Mouse (Mus musculus) gastrocnemius, adult 18-20 months (tissue): ENCODE data around the gene Gm17018. TPM values are rescaled to one million over a fixed set of nuclear protein-coding genes. Genes with fewer than 3 reads are reported as not detected.

ENCODE experiments used
- DNase-seq: peaks from one replicate; pipeline ENCODE4 v3.0.0; 2021; ENCODE audit warnings: low spot score
- total RNA-seq, 2 experiments: library from RNA; stranded (reverse); gene quantifications; 2 replicates each; pipeline ENCODE4 v1.2.3; 2021

Gm17018 gene
- total RNA-seq, 2 experiments from 2014 or later, result 16.7 to 19.6 TPM

DNA sequence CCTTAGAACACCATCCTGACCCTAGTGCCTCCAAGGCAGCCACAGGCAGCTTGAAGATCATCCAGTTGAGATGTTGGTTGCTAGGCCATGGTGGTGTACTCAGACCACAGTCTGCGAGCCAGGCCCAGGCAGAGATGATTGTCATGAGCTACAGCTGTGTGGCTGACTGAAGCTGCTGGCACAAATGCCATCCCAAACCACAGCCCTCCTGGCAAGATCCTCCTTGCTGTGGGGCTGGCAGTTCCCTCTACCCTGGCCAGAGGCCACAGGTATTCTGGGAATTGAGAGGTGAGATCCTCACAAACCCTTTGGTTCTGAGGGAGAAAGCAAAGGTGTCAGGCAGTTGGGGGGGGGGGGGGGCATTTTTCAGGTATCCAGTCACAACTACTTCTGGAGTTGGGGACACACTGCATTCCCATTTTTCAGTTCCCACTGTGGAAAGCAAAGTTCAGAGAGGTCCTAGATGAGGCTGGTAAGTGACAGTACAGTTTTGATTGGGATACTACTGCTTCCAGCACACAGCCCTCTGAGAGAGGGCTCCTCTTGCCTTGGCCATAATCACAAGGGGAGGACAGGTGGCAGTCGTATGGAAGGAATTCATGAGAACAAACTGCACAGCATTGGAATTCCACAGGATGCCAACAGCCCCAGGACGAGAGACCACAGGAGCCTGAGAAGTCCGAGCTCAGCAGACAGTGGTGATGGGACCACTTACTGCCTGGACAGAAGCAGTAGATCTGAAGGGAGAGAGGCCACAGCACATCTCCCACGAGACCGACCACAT lies 27.3 kb downstream of the Gm17018 start:
- peak; percentile 39 for DNase-seq

GRCm38 (mm10) chr19:45589761-45590160 lies 29.3 kb downstream of the Gm17018 start:
- DNase-seq, result no peak

GRCm38 (mm10) chr19:45591704-45592103 lies 31.3 kb downstream of the Gm17018 start:
- peak; percentile 60 for DNase-seq

DNA sequence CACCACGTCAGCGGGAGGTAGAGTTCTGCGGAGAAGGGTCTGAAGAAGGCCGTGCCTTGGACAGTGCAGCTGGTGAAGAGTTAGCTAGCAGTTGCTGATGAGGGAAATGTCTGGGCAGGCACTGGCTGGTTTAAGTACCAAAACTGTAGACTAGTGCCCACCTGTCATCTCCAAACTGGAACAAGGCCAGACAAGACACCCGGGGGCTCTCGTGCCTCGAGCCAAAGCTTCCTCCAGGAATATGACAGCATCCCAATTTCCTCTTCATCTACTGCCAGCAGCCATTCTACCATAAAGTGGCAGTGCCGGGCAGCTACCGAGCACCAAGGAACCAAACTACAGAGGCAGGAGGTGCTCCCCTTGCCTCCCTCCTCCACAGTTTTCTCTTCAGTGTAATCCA lies 32.5 kb downstream of the Gm17018 start:
- DNase-seq, result no peak

- DNase-seq, result no peak
These were observed 33.7 kb downstream of the Gm17018 start for GRCm38 (mm10) chr19:45594079-45594478.

DNA sequence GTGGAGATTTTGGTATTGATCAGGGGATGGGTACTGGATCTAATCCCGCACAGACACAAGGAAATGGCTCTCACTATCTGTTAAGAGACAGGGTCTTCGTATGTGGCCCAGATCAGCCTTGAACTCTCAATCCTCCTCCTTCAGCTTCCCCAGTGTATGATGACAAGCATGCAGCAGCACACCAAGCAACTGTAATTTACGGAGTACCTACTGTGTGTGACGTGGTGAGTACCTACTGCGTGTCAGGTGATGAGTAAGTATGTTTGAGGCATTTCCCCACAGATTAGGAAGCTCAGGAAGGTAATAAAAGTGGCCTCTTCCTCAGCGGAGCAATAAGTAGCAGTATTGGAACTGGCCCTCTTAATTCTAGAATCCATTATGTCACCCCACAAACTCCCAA lies 35.1 kb downstream of the Gm17018 start:
- no peak for DNase-seq

GRCm38 (mm10) chr19:45596019-45596418 lies 35.6 kb downstream of the Gm17018 start:
- DNase-seq, result peak; percentile 47

- DNase-seq, result no peak
These were observed 36.0 kb downstream of the Gm17018 start for GRCm38 (mm10) chr19:45596434-45596833.

DNA sequence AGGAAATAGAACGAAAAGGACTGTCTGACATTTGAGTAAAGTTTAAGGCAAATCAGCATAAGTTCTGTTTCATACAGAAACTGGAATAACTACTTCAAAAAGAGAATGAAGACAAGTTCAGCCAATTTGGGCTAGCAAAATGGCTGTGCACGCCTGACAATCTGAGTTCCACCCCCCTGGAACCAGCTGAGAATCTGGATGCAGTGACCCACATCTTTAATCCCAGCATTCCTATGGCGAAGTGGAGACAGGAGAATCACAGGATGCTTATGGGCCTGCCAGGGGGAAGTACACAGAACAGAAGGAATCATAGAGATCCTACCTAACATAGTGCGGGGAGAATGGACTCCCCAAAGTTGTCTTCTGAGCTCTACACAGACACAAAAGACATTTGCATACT lies 36.7 kb downstream of the Gm17018 start:
- no peak for DNase-seq

DNA sequence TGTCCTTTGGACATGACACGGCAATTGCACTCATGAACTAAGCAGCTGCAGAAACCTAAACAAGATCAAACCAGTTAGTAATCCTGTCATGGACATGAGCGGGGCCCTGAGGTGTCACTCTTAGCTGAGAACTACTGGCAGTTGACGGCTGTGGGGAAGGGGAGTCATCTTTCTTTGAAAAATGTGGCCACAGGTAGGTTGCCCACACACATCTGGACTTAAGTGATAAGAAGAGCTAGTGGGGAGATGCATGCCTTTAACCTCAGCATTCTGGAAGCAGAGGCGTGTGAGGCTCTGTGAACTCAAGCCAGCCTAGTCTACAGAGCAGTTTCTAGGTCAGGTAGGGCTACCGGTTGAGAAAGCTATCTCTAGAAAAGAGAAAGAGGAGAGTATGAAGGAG lies 42.2 kb downstream of the Gm17018 start:
- DNase-seq, result no peak

DNA sequence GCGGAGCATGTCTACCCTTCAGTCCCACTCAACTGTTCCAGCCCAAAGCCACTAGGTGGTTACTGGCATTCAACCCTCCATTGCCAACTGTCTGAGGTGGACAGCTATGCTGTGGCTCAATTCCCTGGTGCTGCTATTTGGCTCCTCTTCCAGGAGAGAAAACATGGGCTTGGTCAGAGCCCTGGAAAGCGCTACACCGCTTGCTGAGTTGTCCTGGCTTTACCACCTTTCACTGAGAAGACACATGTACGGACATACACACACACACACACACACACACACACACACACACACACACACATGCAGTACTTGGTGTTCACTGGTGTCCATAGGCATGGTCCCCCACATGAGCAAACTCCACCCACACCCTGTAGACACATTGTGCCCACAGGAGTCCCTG lies 46.3 kb downstream of the Gm17018 start:
- DNase-seq, result no peak

DNA sequence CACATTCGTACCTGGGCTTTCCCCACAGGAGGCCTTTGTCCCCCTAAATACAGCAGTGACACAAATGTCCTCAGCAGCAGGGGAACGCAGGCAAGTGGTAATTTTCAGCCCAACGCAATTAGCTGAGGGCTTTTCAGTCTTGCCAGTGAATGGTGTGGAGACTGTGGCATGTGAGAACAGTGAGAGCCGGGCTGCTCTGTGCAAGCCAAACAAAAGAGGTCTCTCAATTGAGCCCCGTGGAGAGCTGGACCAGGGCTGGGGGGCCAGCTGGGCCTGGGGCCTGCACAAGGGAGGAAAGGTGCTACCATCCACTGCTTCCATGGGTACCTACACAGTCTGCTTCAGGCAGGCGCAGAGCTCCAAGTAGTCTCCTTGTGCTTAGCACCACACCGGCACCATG lies 47.1 kb downstream of the Gm17018 start:
- DNase-seq, result no peak

- no peak for DNase-seq
These were observed 48.4 kb downstream of the Gm17018 start for GRCm38 (mm10) chr19:45608648-45609339.

- no peak for DNase-seq
These were observed 50.4 kb downstream of the Gm17018 start for GRCm38 (mm10) chr19:45610823-45611222.

DNA sequence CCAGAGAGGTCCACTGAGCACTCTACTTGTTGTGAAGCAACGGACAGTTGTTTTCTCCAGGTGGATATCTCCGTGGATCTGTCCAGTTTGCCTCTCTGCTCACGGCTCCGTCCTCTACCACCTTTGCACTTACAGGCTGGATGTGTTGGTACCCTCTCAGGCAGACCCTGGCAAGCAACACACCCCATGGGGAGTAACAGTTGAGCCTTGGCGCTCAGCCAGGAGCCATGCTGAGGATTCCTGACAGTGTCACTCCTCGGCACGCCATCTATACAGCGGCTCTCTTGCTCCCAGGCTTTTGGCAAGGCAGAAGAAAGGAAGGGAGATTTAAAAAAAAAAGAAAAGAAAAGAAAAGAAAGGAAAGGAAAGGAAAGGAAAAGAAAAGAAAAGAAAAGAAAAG lies 54.0 kb downstream of the Gm17018 start:
- no peak for DNase-seq

- no peak for DNase-seq
These were observed 54.5 kb downstream of the Gm17018 start for GRCm38 (mm10) chr19:45614928-45615327.

DNA sequence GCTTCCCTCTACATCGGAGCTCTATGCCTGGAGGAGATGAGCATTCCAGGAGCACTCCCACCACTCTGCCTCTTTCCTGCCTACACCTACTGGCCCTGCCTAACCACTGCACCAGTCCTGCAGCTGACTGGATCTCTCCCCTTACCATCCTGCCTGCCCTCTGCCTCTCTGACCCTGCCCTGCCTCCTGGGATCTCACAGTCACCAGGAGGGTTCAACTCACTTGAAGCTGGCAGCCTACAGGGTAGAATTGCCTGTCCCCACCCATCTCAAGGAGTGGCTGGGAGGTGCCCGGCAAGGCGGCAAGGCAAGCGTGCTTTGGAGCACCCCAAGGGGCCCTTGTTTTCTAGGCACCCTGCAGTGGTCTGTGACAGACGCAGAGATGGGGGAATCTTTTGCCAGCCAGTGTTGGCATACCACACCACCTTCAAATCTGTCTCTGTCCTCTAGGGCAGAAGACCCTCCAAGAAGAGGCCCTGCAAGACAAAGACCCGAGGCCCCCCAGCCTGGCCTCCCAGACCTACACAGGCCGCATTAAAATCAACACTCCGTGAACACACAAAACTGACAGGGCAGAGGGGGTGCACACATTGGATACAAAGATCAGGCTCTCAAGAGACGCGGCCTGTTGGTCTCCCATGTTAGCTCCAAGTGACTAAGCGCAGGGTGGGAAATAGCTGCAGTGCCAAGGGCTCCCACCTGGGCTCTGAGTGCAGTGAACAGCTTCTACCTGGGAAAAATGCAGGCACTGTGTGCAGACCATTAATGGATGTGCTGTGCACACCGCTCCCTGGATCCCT lies 55.2 kb downstream of the Gm17018 start:
- no peak for DNase-seq

DNA sequence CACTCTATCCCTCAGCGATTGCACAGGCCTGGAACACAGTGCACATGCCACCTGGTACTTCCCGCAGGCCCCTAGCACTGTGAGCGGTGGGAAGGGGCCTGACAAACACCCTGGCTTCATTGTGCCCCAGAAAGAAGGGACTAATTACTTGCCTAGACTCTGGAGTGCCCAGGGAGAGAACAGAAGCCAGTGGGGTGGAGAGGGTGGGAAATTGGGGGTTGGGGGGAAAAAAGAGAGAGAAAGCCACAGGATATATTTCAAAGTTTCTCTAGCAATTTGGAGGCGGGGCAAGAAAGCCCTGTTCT lies 55.8 kb downstream of the Gm17018 start:
- no peak for DNase-seq

DNA sequence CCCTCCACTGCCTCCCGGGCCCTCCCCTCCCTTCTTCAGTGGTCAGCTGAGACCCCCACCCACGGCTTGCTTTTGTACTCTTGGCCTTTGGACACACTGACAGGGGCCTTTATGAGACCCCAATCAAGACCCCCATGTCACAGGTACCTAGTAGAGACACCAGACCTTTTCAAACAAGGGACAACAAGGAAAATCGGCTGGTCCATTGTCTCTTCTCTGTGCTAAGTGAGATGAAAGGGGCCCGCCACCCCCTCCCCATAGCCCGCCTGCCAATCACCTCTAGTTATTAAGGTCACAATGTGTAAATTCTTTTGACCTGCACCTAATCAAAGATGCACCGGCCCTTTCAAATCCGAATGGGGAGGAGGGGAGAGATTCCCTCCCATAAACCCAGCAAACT lies 56.3 kb downstream of the Gm17018 start:
- DNase-seq, result no peak

DNA sequence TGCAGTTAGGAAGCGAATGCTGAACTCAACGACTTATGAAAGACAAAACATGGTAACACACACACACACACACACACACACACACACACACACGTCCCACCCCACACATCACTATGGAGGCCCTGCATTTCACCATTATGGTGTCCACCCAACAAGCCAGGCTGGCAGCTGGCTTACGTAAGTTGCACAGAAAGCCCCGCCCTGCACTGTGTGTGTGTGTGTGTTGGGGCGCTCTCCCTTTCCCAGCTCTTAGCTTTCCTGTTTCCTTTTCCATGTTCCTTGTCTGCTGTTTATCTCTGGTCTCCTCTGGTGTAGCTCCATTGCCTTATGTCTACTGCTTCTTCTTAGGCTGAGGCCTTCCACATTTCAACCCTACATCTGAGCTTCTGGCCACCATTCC lies 57.8 kb downstream of the Gm17018 start:
- DNase-seq, result no peak

DNA sequence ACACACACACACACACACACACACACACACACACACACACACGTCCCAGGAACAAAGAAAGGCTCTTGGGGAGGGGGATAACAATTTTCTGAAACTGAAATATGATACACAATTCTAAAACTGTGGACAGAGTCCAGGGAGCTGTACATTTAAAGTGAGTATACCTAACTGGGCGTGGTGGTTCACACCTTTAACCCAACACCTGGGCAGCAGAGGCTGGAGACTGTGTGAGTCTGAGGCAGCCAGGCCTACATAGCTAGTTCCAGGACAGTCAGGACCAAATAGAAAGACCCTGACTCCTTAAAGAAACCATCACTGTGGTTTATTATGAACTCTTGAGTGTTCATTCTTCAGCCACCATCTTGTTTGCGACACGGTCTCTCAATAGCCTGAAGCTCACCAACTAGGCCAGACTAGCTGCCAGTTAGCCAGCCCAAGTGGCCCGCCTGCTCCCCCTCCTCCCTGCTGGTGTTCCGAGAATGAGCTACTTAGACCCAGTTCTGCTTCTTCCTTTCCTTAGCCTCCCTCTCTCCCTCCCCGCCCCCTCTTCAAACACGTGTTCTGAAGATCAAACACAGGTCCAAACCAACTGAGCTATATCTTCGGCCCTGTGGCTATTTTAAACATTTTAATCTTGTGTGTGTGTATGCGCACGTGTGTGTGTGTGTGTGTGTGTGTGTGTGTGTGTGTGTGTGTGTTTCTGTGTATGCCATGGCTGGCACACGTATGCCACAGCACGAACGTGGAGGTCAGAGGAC lies 59.5 kb downstream of the Gm17018 start:
- DNase-seq, result no peak

GRCm38 (mm10) chr19:45621061-45621460 lies 60.6 kb downstream of the Gm17018 start:
- DNase-seq, result no peak
